Mouse (Mus musculus): ENCODE measurements around the gene Exosc5. TPM values are rescaled to one million over a fixed set of nuclear protein-coding genes. Genes with fewer than 3 reads are reported as not detected.
A peak's percentile ranks its signal among the peaks of the same experiment; 100 is the strongest.

Gene Exosc5
- polyA plus RNA-seq, 1 experiment from 2014 or later = 88.3 TPM

DNA sequence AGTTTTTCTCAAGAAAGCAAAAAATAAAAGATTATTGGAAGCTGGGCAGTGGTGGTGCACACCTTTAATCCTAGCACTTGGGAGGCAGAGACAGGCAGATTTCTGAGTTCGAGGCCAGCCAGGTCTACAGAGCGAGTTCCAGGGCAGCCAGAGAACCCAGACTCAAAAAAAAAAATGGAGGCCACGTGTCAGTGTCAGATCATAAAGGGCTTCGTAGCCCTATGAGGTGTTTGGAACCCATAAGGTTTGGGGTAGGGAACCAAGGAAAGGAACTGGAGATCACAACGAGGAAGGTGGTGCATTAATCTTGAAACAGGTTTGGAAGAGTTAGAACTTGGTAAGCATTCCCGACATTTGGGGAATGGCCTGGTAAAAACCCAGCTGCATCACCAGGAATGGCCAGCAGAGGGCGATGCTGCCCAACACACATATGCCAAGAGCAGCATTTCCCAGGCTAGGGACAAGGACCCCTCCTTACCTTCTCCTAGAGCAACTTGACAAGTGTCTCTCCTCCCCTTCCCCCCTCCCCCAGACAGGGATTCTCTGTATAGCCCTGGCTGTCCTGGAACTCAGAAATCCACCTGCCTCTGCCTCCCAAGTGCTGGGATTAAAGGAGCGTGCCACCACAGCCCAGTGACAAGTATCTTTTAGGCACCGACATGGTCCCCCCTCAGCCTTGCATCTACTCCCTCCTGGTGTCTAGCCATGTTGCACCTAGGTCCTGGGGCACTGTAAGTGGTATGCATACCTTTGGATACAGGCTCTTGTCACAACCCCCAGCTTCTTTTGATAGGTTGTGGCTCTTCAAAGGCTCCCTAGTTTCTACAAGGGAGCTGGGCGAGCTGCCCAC lies 61.0 kb downstream of the Exosc5 start:
- 65% methylated on average over 10 of the region's 10 CpGs for WGBS

DNA sequence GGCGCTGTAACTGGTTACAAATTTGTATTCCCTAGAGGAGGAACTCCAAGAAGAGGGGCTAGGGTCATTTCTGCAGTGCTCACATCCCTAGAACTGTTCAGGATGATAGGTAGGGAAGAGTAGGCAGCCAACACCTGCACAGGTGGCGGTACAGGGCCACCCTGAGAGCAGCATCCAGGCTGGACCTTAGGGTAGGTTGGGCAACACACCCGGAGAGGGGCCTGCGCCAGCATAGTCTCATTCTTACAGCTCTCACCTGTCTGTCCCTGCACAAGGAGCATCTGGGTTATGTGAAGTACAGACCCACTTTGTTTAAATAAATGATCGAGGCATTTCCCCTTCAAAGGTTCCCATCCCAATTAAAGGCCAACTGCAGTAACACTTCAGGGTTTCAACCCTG lies 61.8 kb downstream of the Exosc5 start:
- no peak overlapping the region for H3K27ac ChIP-seq
- WGBS = 92% methylated on average over 5 of the region's 5 CpGs
- H3K4me1 ChIP-seq = peaks cover 16% of the 10 kb centered on the region
- DNase-seq (ENCODE audit: low spot score) = no peak
- H3K4me3 ChIP-seq = no peak overlapping the region
- H3K9me3 ChIP-seq (replicated peaks) = no peaks in the 10 kb centered on the region
- H3K36me3 ChIP-seq = peaks cover 63% of the 10 kb centered on the region
- no peaks in the 10 kb centered on the region for H3K27me3 ChIP-seq (ENCODE audit: low read depth, poor library complexity, severe bottlenecking)

More for the DNA sequence above, 61.0 kb downstream of the Exosc5 start:
- DNase-seq (ENCODE audit: low spot score) = peak; percentile 89
- Histone ChIP-seq H3K4me3 (peak overlapping the region; percentile 72; the same call in 1 of the 2 replicates), H3K9me3 (replicated peaks) (no peaks in the 10 kb centered on the region), H3K27ac (no peak overlapping the region), H3K27me3 (ENCODE audit: low read depth, poor library complexity, severe bottlenecking) (no peaks in the 10 kb centered on the region), H3K4me1 (peaks cover 16% of the 10 kb centered on the region), H3K36me3 (peaks cover 63% of the 10 kb centered on the region)

Other genes starting within 250 kb of the Exosc5 start
- gene Cxcl17, start 246.3 kb upstream of the Exosc5 start, polyA plus RNA-seq (2016; fragmentation: Nextera tagmentation; extraction: Ambion mirVana) = 0.54 and 0.91 TPM in 2 replicates
- gene Ceacam1, start 181.6 kb upstream of the Exosc5 start, polyA plus RNA-seq (2016; fragmentation: Nextera tagmentation; extraction: Ambion mirVana) = 1.5 and 1.7 TPM in 2 replicates
- gene Ceacam2, start 119.3 kb upstream of the Exosc5 start, polyA plus RNA-seq (2016; fragmentation: Nextera tagmentation; extraction: Ambion mirVana) = 0.08 TPM in 1 of 2 replicates, not detected in the other
- gene Erich4, start 43.3 kb upstream of the Exosc5 start, polyA plus RNA-seq (2016; fragmentation: Nextera tagmentation; extraction: Ambion mirVana) = not detected in 2 replicates
- gene Dmac2, start 39.8 kb upstream of the Exosc5 start, polyA plus RNA-seq (2016; fragmentation: Nextera tagmentation; extraction: Ambion mirVana) = 34.1 and 35.2 TPM in 2 replicates
- 1.4 and 1.9 TPM in 2 replicates for gene B3gnt8, start 32.5 kb upstream of the Exosc5 start, polyA plus RNA-seq (2016; fragmentation: Nextera tagmentation; extraction: Ambion mirVana)
- 63.0 and 66.4 TPM in 2 replicates for gene Bckdha, start 183 bp upstream of the Exosc5 start, polyA plus RNA-seq (2016; fragmentation: Nextera tagmentation; extraction: Ambion mirVana)
- 2.9 and 3.4 TPM in 2 replicates for gene Tmem91, start 16.0 kb downstream of the Exosc5 start, polyA plus RNA-seq (2016; fragmentation: Nextera tagmentation; extraction: Ambion mirVana)
- 33.0 and 37.7 TPM in 2 replicates for gene B9d2, start 21.6 kb downstream of the Exosc5 start, polyA plus RNA-seq (2016; fragmentation: Nextera tagmentation; extraction: Ambion mirVana)
- gene Tgfb1, start 27.8 kb downstream of the Exosc5 start, polyA plus RNA-seq (2016; fragmentation: Nextera tagmentation; extraction: Ambion mirVana) = 1.4 and 1.6 TPM in 2 replicates
- gene Ccdc97, start 59.9 kb downstream of the Exosc5 start, polyA plus RNA-seq (2016; fragmentation: Nextera tagmentation; extraction: Ambion mirVana) = 31.5 and 32.3 TPM in 2 replicates
- 61.7 and 67.7 TPM in 2 replicates for gene Hnrnpul1, start 95.6 kb downstream of the Exosc5 start, polyA plus RNA-seq (2016; fragmentation: Nextera tagmentation; extraction: Ambion mirVana)
- gene Axl, start 129.5 kb downstream of the Exosc5 start, polyA plus RNA-seq (2016; fragmentation: Nextera tagmentation; extraction: Ambion mirVana) = 19.4 and 28.1 TPM in 2 replicates
- gene Cyp2s1, start 157.7 kb downstream of the Exosc5 start, polyA plus RNA-seq (2016; fragmentation: Nextera tagmentation; extraction: Ambion mirVana) = 1.0 and 1.1 TPM in 2 replicates
- not detected in 2 replicates for gene Cyp2b10, start 238.5 kb downstream of the Exosc5 start, polyA plus RNA-seq (2016; fragmentation: Nextera tagmentation; extraction: Ambion mirVana)

All from limb, embryonic 10.5 days (tissue).